Mouse (Mus musculus) forebrain, embryonic 12.5 days (tissue): ENCODE results near the gene Krt84. TPM values are rescaled to one million over a fixed set of nuclear protein-coding genes. Genes with fewer than 3 reads are reported as not detected.
A peak's percentile ranks its signal among the peaks of the same experiment; 100 is the strongest.

ENCODE experiments used
- ATAC-seq: fragments of 200-750 bp; cut with Nextera tagmentation; 2 replicates; pipeline ENCODE4 v1.8.0; 2017; ENCODE audit warnings: moderate TSS enrichment; ENCODE audit not compliant: low FRiP score
- H3K27ac ChIP-seq: fragments of 300-500 bp; sonication (generic); 2 replicates; pipeline ENCODE4 v1.5.1; 2016; ENCODE audit warnings: mild to moderate bottlenecking
- H3K27me3 ChIP-seq: fragments of 300-500 bp; sonication (generic); 2 replicates; pipeline ENCODE4 v1.6.1; 2016; ENCODE audit warnings: mild to moderate bottlenecking
- H3K36me3 ChIP-seq: fragments of 300-500 bp; sonication (generic); replicated peaks from 2 replicates; pipeline ENCODE4 v1.6.1; 2016; ENCODE audit warnings: mild to moderate bottlenecking
- H3K4me1 ChIP-seq: fragments of 300-500 bp; sonication (generic); 2 replicates; pipeline ENCODE4 v1.6.1; 2016
- H3K4me2 ChIP-seq: fragments of 300-500 bp; sonication (generic); 2 replicates; pipeline ENCODE4 v1.6.1; 2016; ENCODE audit warnings: mild to moderate bottlenecking, moderate library complexity
- H3K4me3 ChIP-seq: fragments of 300-500 bp; sonication (generic); replicated peaks from 2 replicates; pipeline ENCODE4 v1.5.1; 2016; ENCODE audit warnings: mild to moderate bottlenecking
- H3K9ac ChIP-seq: fragments of 300-500 bp; sonication (generic); 2 replicates; pipeline ENCODE4 v1.6.1; 2016; ENCODE audit warnings: mild to moderate bottlenecking
- H3K9me3 ChIP-seq: fragments of 300-500 bp; sonication (generic); 2 replicates; pipeline ENCODE4 v1.6.1; 2016
- WGBS: fragments of 180-500 bp; shearing (Covaris S2); methylation state at CpG from one replicate; pipeline ENCODE4 v1.1.7; 2016; 5-methylcytosine and 5-hydroxymethylcytosine counted together
- polyA plus RNA-seq: library from polyadenylated mRNA; unstranded; fragments of >200 nt; fragmentation: Nextera tagmentation; extraction: Ambion mirVana; gene quantifications from 2 replicates; pipeline ENCODE4 v1.2.1, GENCODE M21; 2016

Gene Krt84
- not detected in 2 replicates for polyA plus RNA-seq

DNA sequence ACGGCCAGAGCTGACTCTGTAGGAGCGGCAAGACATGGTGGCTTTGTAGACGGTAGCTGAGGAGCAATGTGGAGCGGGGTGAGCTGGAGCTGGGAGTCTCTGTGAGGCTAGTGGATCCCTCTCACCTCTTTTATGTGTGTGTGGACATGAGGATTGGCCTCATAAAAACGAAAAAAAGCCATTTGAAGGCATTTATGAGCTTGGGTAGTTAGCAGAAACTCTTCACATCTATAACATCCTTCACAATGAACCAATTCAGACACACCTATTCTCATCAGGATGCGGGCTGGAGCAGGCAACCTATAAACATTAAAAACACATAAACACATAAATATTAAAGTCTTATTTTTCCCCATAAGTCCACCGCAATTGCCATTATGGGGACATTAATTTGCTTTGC, at the start of gene Krt84:
Krt84 (minus strand) TSS at position 101 of the 400 bp plus-strand sequence.
- H3K4me1 ChIP-seq: no peaks in the 10 kb centered on the region
- no peak within 1 kb of the TSS for H3K4me3 ChIP-seq
- no peak within 1 kb of the TSS for H3K9ac ChIP-seq
- no peaks in the 10 kb centered on the region; the same call in 1 of the 2 replicates for H3K27me3 ChIP-seq
- no peaks in the 10 kb centered on the region for H3K36me3 ChIP-seq
- no peak within 1 kb of the TSS for H3K4me2 ChIP-seq
- no peak within 1 kb of the TSS for H3K27ac ChIP-seq
- no peaks in the 10 kb centered on the region for H3K9me3 ChIP-seq
- WGBS: 86% methylated on average over 7 of the region's 7 CpGs
- no peak for ATAC-seq

DNA sequence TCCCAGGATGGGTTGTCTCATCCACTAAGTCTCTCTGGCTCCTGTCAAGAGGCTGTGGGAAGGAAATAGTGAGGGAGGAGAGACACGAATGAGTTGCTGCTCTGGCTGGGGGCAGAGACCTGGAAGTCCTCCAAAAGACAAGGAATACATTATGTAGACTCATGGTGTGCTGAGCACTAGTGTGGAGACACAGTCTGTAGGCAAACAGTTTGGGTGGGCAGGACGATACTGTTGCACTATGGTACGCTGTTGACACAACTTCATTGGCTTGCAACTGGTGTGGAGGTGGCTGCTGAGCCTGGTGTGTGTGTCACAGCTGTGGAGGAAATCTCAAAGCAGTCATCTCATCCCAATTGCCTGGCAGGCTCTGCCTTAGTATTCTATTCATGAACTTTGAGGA, 49.1 kb upstream of the Krt84 start:
- Histone ChIP-seq H3K9ac (no peak overlapping the region), H3K4me2 (no peak overlapping the region), H3K4me1 (no peaks in the 10 kb centered on the region), H3K36me3 (no peaks in the 10 kb centered on the region), H3K9me3 (no peaks in the 10 kb centered on the region), H3K27me3 (no peaks in the 10 kb centered on the region), H3K4me3 (no peak overlapping the region), H3K27ac (no peak overlapping the region)
- ATAC-seq: no peak
- WGBS: 88% methylated on average over 3 of the region's 3 CpGs

DNA sequence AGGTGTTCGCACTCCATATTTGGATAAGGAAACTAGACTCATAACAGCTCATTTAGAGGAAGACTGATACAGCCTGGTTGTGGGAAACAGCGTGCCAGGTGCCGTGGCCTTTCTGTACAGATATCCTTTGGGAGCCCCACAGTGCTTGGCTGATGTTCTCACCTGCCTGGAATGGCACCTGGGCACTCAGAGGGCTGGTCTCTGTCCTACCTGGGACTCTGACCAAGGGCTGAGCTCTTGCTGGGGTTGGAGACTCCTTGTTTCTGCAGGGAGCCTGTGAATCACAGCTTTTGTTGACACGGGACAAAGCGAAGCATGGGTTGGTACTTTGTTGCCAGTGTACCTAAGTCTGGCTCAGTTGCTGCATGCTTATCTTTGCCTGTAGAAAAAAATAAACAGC, 42.9 kb upstream of the Krt84 start:
- 87% methylated on average over 5 of the region's 5 CpGs for WGBS
- H3K36me3 ChIP-seq: no peaks in the 10 kb centered on the region
- no peaks in the 10 kb centered on the region for H3K27me3 ChIP-seq
- H3K9ac ChIP-seq: no peak overlapping the region
- H3K4me1 ChIP-seq: no peaks in the 10 kb centered on the region
- no peak overlapping the region for H3K27ac ChIP-seq
- no peak overlapping the region for H3K4me2 ChIP-seq
- no peak overlapping the region for H3K4me3 ChIP-seq
- no peaks in the 10 kb centered on the region for H3K9me3 ChIP-seq
- no peak for ATAC-seq

DNA sequence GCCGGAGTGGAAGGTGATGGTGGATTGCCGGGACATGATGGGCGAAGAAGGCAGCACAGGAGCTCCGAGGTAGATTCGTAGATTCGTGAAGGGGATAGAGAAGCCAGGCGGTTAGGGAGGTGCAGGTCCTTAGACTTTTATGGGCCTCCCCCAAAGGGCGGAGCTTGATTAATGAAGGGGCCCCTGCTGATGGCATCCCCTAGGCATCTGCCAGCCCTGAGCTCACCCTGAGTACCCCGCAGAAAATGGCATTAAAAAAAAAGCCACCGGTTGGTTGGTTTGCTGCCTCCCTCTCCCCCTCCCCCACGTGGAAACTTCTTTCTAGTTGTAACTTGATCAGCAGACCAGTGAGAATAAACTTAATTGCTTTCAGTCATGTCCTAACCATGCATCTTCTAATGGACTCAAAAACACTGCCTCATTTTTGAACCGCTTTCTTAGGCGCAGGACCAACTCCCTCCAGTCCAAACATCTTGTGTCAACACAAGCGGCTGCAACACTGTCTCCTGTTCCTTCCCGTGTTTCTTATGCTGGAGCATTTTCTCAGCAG, 41.3 kb upstream of the Krt84 start, which contains the start of gene Krt75:
Krt75 (minus strand) TSS at position 109 of the 550 bp plus-strand sequence.
- Histone ChIP-seq H3K27ac (no peak within 1 kb of the TSS), H3K36me3 (no peaks in the 10 kb centered on the region), H3K9me3 (no peaks in the 10 kb centered on the region), H3K27me3 (no peaks in the 10 kb centered on the region), H3K4me2 (no peak within 1 kb of the TSS), H3K4me1 (no peaks in the 10 kb centered on the region), H3K4me3 (no peak within 1 kb of the TSS), H3K9ac (no peak within 1 kb of the TSS)
- 78% methylated on average over 15 of the region's 15 CpGs for WGBS
- ATAC-seq: no peak

DNA sequence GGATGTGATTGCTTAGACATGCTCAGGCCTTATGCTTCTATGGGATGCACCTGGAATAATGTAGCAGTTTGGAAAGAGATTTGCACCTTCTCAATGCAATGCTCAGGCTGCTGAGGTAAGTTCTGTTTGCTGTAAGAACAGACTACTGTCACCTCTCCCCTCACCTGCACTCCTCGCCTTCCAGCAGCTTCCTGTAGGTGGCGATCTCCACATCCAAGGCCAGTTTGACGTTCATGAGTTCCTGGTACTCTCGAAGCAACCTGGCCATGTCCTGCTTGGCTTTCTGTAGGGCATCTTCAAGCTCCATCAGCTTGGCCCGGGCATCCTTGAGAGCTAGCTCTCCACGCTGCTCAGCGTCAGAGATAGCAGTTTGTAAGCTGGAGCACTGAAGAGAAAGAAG, 35.2 kb upstream of the Krt84 start:
- no peak for ATAC-seq
- H3K36me3 ChIP-seq: no peaks in the 10 kb centered on the region
- 43% methylated on average over 7 of the region's 7 CpGs for WGBS

DNA sequence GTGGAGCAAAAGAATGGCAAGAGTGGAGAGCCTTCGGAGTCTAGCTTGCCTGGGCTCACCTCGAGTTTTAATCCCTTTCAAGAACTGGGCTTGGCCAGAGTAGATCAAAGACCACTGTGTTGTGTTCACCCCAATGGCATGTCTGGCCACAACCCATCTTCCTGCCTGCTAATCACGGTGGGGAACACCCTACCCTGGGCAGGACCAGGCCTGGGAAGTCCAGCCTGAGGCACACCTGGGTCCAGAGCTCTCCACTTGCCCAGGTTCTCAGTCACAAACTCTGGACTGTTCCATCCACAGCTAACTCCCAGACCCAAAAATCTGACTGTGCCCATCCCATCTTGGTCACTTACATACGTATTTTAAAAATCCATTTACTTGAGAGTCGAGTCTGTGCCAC, 30.2 kb upstream of the Krt84 start, which contains the start of gene Krt90:
Krt90 (minus strand) TSS at position 101 of the 400 bp plus-strand sequence.
- H3K9me3 ChIP-seq: no peaks in the 10 kb centered on the region
- 65% methylated on average over 5 of the region's 5 CpGs for WGBS
- H3K4me3 ChIP-seq: no peak within 1 kb of the TSS
- peaks cover 8% of the 10 kb centered on the region for H3K4me1 ChIP-seq
- H3K9ac ChIP-seq: no peak within 1 kb of the TSS
- no peaks in the 10 kb centered on the region for H3K36me3 ChIP-seq
- ATAC-seq: no peak
- no peak within 1 kb of the TSS for H3K27ac ChIP-seq
- H3K27me3 ChIP-seq: no peaks in the 10 kb centered on the region
- no peak within 1 kb of the TSS for H3K4me2 ChIP-seq

More for the DNA sequence above, 35.2 kb upstream of the Krt84 start:
- Histone ChIP-seq H3K4me3 (no peak overlapping the region), H3K4me2 (no peak overlapping the region), H3K4me1 (no peaks in the 10 kb centered on the region), H3K27me3 (no peaks in the 10 kb centered on the region), H3K27ac (no peak overlapping the region), H3K9me3 (no peaks in the 10 kb centered on the region), H3K9ac (no peak overlapping the region)

DNA sequence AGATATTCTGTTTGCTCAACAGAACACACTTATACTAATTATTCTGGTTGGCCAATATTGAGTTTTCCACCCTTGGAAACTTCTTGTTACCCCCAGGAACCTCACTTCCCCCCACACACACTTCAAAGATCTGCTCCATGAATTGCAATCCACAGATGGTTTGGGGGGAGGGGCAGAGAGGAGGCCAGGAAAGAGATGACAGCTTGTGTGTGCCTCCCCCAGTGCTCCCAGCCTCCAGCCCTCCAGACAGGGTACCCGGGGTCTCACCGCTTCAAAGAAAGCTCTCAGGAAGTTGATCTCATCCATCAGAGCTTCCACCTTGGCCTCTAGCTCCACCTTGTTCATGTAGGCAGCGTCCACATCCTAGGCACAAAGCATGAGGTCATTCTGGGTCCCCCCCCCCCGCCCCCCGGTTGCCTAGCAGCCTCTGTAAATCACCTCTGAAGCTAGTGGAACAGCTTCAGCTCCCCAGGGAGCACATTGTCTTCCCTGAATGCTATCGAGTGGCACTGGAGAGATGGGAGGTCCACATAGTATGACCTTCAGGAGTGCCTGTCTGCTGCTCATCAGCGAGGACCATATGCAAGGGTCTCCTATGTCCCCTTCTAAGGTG, 25.5 kb upstream of the Krt84 start:
- no peak overlapping the region for H3K4me3 ChIP-seq

DNA sequence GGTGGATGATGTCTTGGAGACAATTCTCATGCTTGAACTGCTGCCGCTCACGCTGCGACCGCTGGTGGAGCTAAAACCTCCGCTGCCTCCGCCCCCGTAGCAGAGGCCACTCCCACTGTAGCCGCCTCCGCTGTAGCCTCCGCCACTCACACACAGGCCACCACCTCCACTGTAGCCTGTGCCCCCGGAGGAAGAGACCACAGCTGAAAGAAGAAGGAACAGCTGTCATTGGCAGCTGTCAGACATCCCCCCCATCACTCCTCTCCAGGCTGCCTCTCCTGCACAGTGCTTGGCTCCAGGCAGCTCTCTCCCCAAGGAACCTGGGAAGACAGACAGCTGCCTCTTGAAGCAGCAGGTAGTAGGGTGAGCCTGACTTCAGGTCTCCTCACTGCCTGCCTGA, 20.5 kb upstream of the Krt84 start:
- WGBS: 1% methylated on average over 10 of the region's 11 CpGs
- Histone ChIP-seq H3K9me3 (no peaks in the 10 kb centered on the region), H3K9ac (no peak overlapping the region; the same call in 1 of the 2 replicates), H3K27ac (no peak overlapping the region), H3K36me3 (no peaks in the 10 kb centered on the region), H3K27me3 (peaks cover 9% of the 10 kb centered on the region; the same call in 1 of the 2 replicates), H3K4me1 (peaks cover 17% of the 10 kb centered on the region), H3K4me2 (peak overlapping the region; percentile 47), H3K4me3 (peak overlapping the region; percentile 8; the same call in 1 of the 2 replicates)
- peak; percentile 67 for ATAC-seq

More for the DNA sequence above, 25.5 kb upstream of the Krt84 start:
- Histone ChIP-seq H3K36me3 (no peaks in the 10 kb centered on the region), H3K27me3 (no peaks in the 10 kb centered on the region), H3K4me2 (no peak overlapping the region), H3K27ac (no peak overlapping the region), H3K4me1 (peaks cover 15% of the 10 kb centered on the region), H3K9me3 (no peaks in the 10 kb centered on the region), H3K9ac (no peak overlapping the region)
- WGBS: 6% methylated on average over 6 of the region's 7 CpGs
- ATAC-seq: no peak

DNA sequence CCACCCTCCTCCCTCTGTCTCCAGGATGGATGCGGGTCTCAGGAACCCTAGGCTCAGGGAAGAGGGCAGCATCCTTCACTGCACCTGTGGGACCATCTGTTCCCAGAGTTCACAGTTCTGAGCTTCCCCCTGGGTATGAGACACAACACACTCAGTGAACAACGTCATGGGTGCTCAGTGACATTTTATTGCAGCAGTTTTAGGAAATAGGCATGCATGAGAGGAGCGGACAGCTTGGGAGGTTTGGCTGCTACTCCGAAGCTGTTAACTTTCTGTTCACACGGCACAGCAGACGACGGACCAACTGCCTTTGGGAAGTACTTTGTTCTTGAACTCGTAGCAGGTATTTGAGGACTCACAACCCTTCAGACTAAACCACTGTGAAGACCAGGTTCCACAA, 19.6 kb upstream of the Krt84 start:
- no peaks in the 10 kb centered on the region for H3K9me3 ChIP-seq
- no peak for ATAC-seq
- H3K4me3 ChIP-seq: no peak overlapping the region
- H3K36me3 ChIP-seq: no peaks in the 10 kb centered on the region
- H3K27me3 ChIP-seq: peaks cover 9% of the 10 kb centered on the region; the same call in 1 of the 2 replicates
- H3K27ac ChIP-seq: no peak overlapping the region
- peaks cover 10% of the 10 kb centered on the region; the same call in 1 of the 2 replicates for H3K4me1 ChIP-seq
- 88% methylated on average over 8 of the region's 8 CpGs for WGBS
- H3K4me2 ChIP-seq: no peak overlapping the region
- no peak overlapping the region for H3K9ac ChIP-seq

DNA sequence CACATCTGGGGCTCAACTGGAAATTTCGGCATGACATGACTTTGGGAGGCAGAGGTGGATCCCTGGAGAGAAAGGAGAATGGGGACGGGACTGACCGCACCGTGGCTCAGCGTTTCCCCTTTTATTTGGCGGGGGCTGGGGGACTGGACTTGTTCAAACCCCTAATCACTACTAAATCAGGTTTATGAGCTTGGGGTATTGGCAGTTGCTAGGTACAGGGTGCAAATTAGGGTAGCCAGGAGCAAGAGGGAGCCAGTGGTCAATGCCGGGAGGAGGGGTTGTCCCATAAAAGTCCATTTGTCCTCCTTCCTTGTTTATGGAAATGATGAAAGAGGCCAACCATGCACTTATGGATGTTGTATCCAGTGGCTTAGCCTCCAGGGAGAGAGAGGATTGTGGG, 17.9 kb upstream of the Krt84 start, which contains the start of gene Krt82:
Krt82 (minus strand) TSS at position 101 of the 400 bp plus-strand sequence.
- Histone ChIP-seq H3K27ac (no peak within 1 kb of the TSS), H3K4me2 (no peak within 1 kb of the TSS), H3K9ac (no peak within 1 kb of the TSS), H3K4me3 (no peak within 1 kb of the TSS), H3K36me3 (no peaks in the 10 kb centered on the region), H3K9me3 (no peaks in the 10 kb centered on the region), H3K27me3 (peaks cover 9% of the 10 kb centered on the region; the same call in 1 of the 2 replicates), H3K4me1 (peaks cover 10% of the 10 kb centered on the region; the same call in 1 of the 2 replicates)
- ATAC-seq: no peak
- 87% methylated on average over 7 of the region's 7 CpGs for WGBS

DNA sequence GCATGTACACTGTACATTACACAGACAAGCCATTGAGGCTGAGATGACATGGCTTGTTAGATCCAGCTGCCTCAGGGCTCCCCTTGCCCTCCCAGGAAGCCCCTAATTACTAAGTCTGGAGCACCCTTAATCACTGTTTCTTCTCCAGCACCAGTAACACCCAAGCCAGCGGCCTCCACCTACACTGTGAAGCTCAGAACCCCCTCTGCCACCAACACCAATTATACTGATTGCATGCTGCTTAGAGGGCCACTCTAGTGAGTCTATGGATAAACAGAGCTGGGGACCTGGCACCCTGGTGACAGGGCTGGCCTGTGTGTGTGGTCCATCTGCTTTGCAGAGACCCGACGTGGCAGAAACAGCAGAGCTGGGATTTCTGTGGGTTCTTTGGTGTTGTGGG, 11.9 kb upstream of the Krt84 start:
- Histone ChIP-seq H3K27me3 (no peaks in the 10 kb centered on the region), H3K27ac (no peak overlapping the region), H3K4me1 (no peaks in the 10 kb centered on the region), H3K4me2 (no peak overlapping the region), H3K9me3 (no peaks in the 10 kb centered on the region), H3K4me3 (no peak overlapping the region), H3K9ac (no peak overlapping the region), H3K36me3 (no peaks in the 10 kb centered on the region)
- 60% methylated on average over 3 of the region's 3 CpGs for WGBS
- no peak for ATAC-seq

DNA sequence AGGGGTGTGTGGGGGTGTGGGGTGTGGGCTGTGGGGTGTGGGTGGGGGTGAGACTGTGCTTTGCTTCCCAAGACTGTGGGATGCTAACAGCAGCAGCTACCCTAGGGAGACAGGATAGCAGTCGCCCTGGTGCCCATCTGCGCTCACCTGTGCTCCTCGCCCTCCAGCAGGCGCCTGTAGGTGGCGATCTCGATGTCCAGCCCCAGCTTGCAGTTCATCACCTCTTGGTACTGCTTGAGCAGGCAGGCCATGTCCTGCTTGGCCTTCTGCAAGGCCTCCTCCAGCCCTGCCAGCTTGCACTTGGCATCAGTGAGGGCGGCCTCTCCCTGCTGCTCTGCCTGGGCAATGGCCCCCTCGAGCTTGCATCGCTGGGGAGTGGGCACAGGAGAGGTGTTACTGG, 9.9 kb upstream of the Krt84 start:
- H3K9me3 ChIP-seq: no peaks in the 10 kb centered on the region
- 63% methylated on average over 9 of the region's 9 CpGs for WGBS
- H3K4me3 ChIP-seq: no peak overlapping the region
- no peak overlapping the region for H3K27ac ChIP-seq
- H3K4me2 ChIP-seq: no peak overlapping the region
- no peak for ATAC-seq
- no peaks in the 10 kb centered on the region for H3K36me3 ChIP-seq
- no peaks in the 10 kb centered on the region for H3K4me1 ChIP-seq
- no peaks in the 10 kb centered on the region for H3K27me3 ChIP-seq
- H3K9ac ChIP-seq: no peak overlapping the region

DNA sequence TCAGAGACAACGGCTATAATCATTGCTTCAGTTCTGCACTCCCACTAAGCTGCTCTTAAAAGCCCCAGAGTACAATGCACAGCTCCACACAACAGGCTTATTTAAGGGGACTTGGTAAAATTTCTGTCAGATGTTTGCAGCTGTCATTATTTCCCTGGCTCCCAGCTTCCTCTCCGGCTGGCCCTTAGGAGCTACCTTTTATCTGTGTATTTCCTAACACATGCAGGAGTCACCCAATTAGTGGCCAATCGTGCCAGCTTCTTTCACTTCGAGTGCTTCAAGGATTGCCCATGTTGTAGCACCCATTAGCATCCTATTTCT, 5.9 kb upstream of the Krt84 start:
- Histone ChIP-seq H3K27me3 (no peaks in the 10 kb centered on the region; the same call in 1 of the 2 replicates), H3K9ac (no peak overlapping the region), H3K4me3 (no peak overlapping the region), H3K9me3 (no peaks in the 10 kb centered on the region), H3K4me1 (no peaks in the 10 kb centered on the region), H3K4me2 (no peak overlapping the region), H3K27ac (no peak overlapping the region), H3K36me3 (no peaks in the 10 kb centered on the region)
- WGBS: 50% methylated on average over 4 of the region's 4 CpGs
- ATAC-seq: no peak
